Mouse (Mus musculus): ENCODE results near the gene H2afy2. TPM values are rescaled to one million over a fixed set of nuclear protein-coding genes. Genes with fewer than 3 reads are reported as not detected.

The H2afy2 gene
- polyA plus RNA-seq, 1 experiment from 2014 or later = 326 TPM

GRCm38 (mm10) chr10:61717406-61718296, 66.3 kb downstream of the H2afy2 start:
- WGBS = 94% methylated on average over 12 of the region's 12 CpGs
- no peaks in the 10 kb centered on the region for H3K36me3 ChIP-seq (ENCODE audit: poor library complexity, severe bottlenecking)
- ATAC-seq = no peak
- no peak overlapping the region for H3K4me3 ChIP-seq
- no peak overlapping the region for H3K4me2 ChIP-seq
- H3K9ac ChIP-seq = no peak overlapping the region
- H3K27me3 ChIP-seq = peaks cover 10% of the 10 kb centered on the region
- peaks cover 9% of the 10 kb centered on the region for H3K4me1 ChIP-seq
- H3K27ac ChIP-seq = no peak overlapping the region
- H3K9me3 ChIP-seq (replicated peaks) = no peaks in the 10 kb centered on the region

GRCm38 (mm10) chr10:61715996-61716864, 67.7 kb downstream of the H2afy2 start:
- H3K4me3 ChIP-seq = peak overlapping the region; percentile 47; the same call in 1 of the 2 replicates
- 74% methylated on average over 7 of the region's 7 CpGs for WGBS
- peaks cover 9% of the 10 kb centered on the region for H3K4me1 ChIP-seq
- H3K9me3 ChIP-seq (replicated peaks) = no peaks in the 10 kb centered on the region
- peak overlapping the region; percentile 81 for H3K4me2 ChIP-seq
- no peaks in the 10 kb centered on the region for H3K36me3 ChIP-seq (ENCODE audit: poor library complexity, severe bottlenecking)
- no peak overlapping the region for H3K27ac ChIP-seq
- ATAC-seq = no peak
- H3K27me3 ChIP-seq = peaks cover 10% of the 10 kb centered on the region
- no peak overlapping the region for H3K9ac ChIP-seq

GRCm38 (mm10) chr10:61715462-61715837, 68.5 kb downstream of the H2afy2 start:
- Histone ChIP-seq H3K9me3 (replicated peaks) (no peaks in the 10 kb centered on the region), H3K27me3 (peaks cover 10% of the 10 kb centered on the region), H3K27ac (no peak overlapping the region), H3K4me3 (peak overlapping the region; percentile 47), H3K9ac (peak overlapping the region; percentile 60), H3K36me3 (ENCODE audit: poor library complexity, severe bottlenecking) (no peaks in the 10 kb centered on the region), H3K4me2 (peak overlapping the region; percentile 81), H3K4me1 (peaks cover 9% of the 10 kb centered on the region)
- WGBS = 3% methylated on average over 11 of the region's 11 CpGs
- ATAC-seq = no peak

- H3K9me3 ChIP-seq (replicated peaks) = no peaks in the 10 kb centered on the region
- no peaks in the 10 kb centered on the region for H3K36me3 ChIP-seq (ENCODE audit: poor library complexity, severe bottlenecking)
- peak within 1 kb of the TSS; percentile 47 for H3K4me3 ChIP-seq
- H3K27ac ChIP-seq = no peak within 1 kb of the TSS
- peak within 1 kb of the TSS; percentile 60 for H3K9ac ChIP-seq
- peak; percentile 70 for ATAC-seq
- peaks cover 9% of the 10 kb centered on the region for H3K4me1 ChIP-seq
- peaks cover 10% of the 10 kb centered on the region for H3K27me3 ChIP-seq
- 15% methylated on average over 32 of the region's 36 CpGs for WGBS
- H3K4me2 ChIP-seq = peak within 1 kb of the TSS; percentile 81
Observed at GRCm38 (mm10) chr10:61714771-61715461, 69.0 kb downstream of the H2afy2 start, which contains the start of gene Aifm2. Gene Aifm2, plus strand, starts transcription at chr10:61715263.

- Histone ChIP-seq H3K9ac (no peak overlapping the region), H3K4me1 (peaks cover 9% of the 10 kb centered on the region), H3K4me3 (no peak overlapping the region), H3K27me3 (peaks cover 10% of the 10 kb centered on the region), H3K27ac (no peak overlapping the region), H3K36me3 (ENCODE audit: poor library complexity, severe bottlenecking) (no peaks in the 10 kb centered on the region), H3K9me3 (replicated peaks) (no peaks in the 10 kb centered on the region), H3K4me2 (no peak overlapping the region)
- WGBS = 88% methylated on average over 4 of the region's 4 CpGs
- ATAC-seq = no peak
Observed at GRCm38 (mm10) chr10:61714146-61714545, 69.8 kb downstream of the H2afy2 start.

- Histone ChIP-seq H3K27me3 (peaks cover 10% of the 10 kb centered on the region), H3K4me1 (peaks cover 9% of the 10 kb centered on the region), H3K9me3 (replicated peaks) (no peaks in the 10 kb centered on the region), H3K27ac (no peak overlapping the region), H3K36me3 (ENCODE audit: poor library complexity, severe bottlenecking) (no peaks in the 10 kb centered on the region), H3K4me3 (no peak overlapping the region), H3K9ac (no peak overlapping the region), H3K4me2 (no peak overlapping the region)
- no peak for ATAC-seq
- 77% methylated on average over 3 of the region's 3 CpGs for WGBS
Observed at GRCm38 (mm10) chr10:61713601-61714000, 70.3 kb downstream of the H2afy2 start.

GRCm38 (mm10) chr10:61706412-61707375, 77.3 kb downstream of the H2afy2 start:
- peaks cover 26% of the 10 kb centered on the region for H3K36me3 ChIP-seq (ENCODE audit: poor library complexity, severe bottlenecking)
- no peak overlapping the region for H3K4me2 ChIP-seq
- 73% methylated on average over 6 of the region's 6 CpGs for WGBS
- no peaks in the 10 kb centered on the region for H3K9me3 ChIP-seq (replicated peaks)
- no peaks in the 10 kb centered on the region for H3K27me3 ChIP-seq
- no peaks in the 10 kb centered on the region for H3K4me1 ChIP-seq
- no peak overlapping the region for H3K4me3 ChIP-seq
- H3K9ac ChIP-seq = no peak overlapping the region
- no peak for ATAC-seq
- no peak overlapping the region for H3K27ac ChIP-seq

- no peak overlapping the region for H3K27ac ChIP-seq
- 78% methylated on average over 4 of the region's 4 CpGs for WGBS
- peaks cover 32% of the 10 kb centered on the region for H3K36me3 ChIP-seq (ENCODE audit: poor library complexity, severe bottlenecking)
- no peak overlapping the region for H3K9ac ChIP-seq
- H3K4me2 ChIP-seq = no peak overlapping the region
- no peaks in the 10 kb centered on the region for H3K9me3 ChIP-seq (replicated peaks)
- no peaks in the 10 kb centered on the region for H3K27me3 ChIP-seq
- ATAC-seq = no peak
- no peak overlapping the region for H3K4me3 ChIP-seq
- H3K4me1 ChIP-seq = no peaks in the 10 kb centered on the region
Observed at GRCm38 (mm10) chr10:61704663-61705062, 79.3 kb downstream of the H2afy2 start.

- WGBS = 92% methylated on average over 2 of the region's 2 CpGs
- Histone ChIP-seq H3K27me3 (no peaks in the 10 kb centered on the region), H3K27ac (no peak overlapping the region), H3K9ac (peak overlapping the region; percentile 79; the same call in 1 of the 2 replicates), H3K4me3 (peak overlapping the region; percentile 99), H3K9me3 (replicated peaks) (no peaks in the 10 kb centered on the region), H3K36me3 (ENCODE audit: poor library complexity, severe bottlenecking) (peaks cover 34% of the 10 kb centered on the region), H3K4me1 (peaks cover 23% of the 10 kb centered on the region), H3K4me2 (peak overlapping the region; percentile 100)
- no peak for ATAC-seq
Observed at GRCm38 (mm10) chr10:61697028-61697427, 86.9 kb downstream of the H2afy2 start.

GRCm38 (mm10) chr10:61696560-61696823, 87.5 kb downstream of the H2afy2 start:
- 13% methylated on average over 18 of the region's 19 CpGs for WGBS

More at GRCm38 (mm10) chr10:61696560-61696823, 87.5 kb downstream of the H2afy2 start:
- Histone ChIP-seq H3K9ac (peak overlapping the region; percentile 79), H3K4me1 (peaks cover 23% of the 10 kb centered on the region), H3K4me2 (peak overlapping the region; percentile 100), H3K36me3 (ENCODE audit: poor library complexity, severe bottlenecking) (peaks cover 34% of the 10 kb centered on the region), H3K27ac (no peak overlapping the region), H3K4me3 (peak overlapping the region; percentile 99), H3K27me3 (no peaks in the 10 kb centered on the region), H3K9me3 (replicated peaks) (no peaks in the 10 kb centered on the region)
- no peak for ATAC-seq

Measured in forebrain, embryonic 13.5 days (tissue).